Mouse (Mus musculus): ENCODE data around the gene Fanci. TPM values are rescaled to one million over a fixed set of nuclear protein-coding genes. Genes with fewer than 3 reads are reported as not detected.

Gene Fanci
- polyA plus RNA-seq, 1 experiment from 2014 or later, result 11.9 TPM

GRCm38 (mm10) chr7:79447048-79447447, 55.3 kb downstream of the Fanci start:
- Histone ChIP-seq H3K9ac (replicated peaks; ENCODE audit: low read length) (no peak overlapping the region), H3K9me3 (ENCODE audit: low read length) (no peaks in the 10 kb centered on the region), H3K4me2 (replicated peaks; ENCODE audit: low read depth, low read length) (no peak overlapping the region), H3K27ac (ENCODE audit: low read length) (no peak overlapping the region), H3K4me3 (ENCODE audit: low read length) (no peak overlapping the region), H3K4me1 (ENCODE audit: insufficient read depth, low read length) (no peaks in the 10 kb centered on the region), H3K36me3 (ENCODE audit: insufficient read depth, low read length) (peaks cover 48% of the 10 kb centered on the region), H3K27me3 (ENCODE audit: insufficient read depth, low read length) (no peaks in the 10 kb centered on the region)
- ATAC-seq (ENCODE audit: low FRiP score, low TSS enrichment), result no peak
- 95% methylated on average over 2 of the region's 2 CpGs for whole genome bisulfite sequencing

- no peak for ATAC-seq (ENCODE audit: low FRiP score, low TSS enrichment)
- Histone ChIP-seq H3K27ac (ENCODE audit: low read length) (no peak overlapping the region), H3K36me3 (ENCODE audit: insufficient read depth, low read length) (peaks cover 51% of the 10 kb centered on the region), H3K9ac (replicated peaks; ENCODE audit: low read length) (no peak overlapping the region), H3K4me3 (ENCODE audit: low read length) (no peak overlapping the region), H3K4me1 (ENCODE audit: insufficient read depth, low read length) (no peaks in the 10 kb centered on the region), H3K4me2 (replicated peaks; ENCODE audit: low read depth, low read length) (no peak overlapping the region), H3K9me3 (ENCODE audit: low read length) (no peaks in the 10 kb centered on the region), H3K27me3 (ENCODE audit: insufficient read depth, low read length) (no peaks in the 10 kb centered on the region)
- 92% methylated on average over 3 of the region's 3 CpGs for WGBS
These were observed 55.8 kb downstream of the Fanci start for GRCm38 (mm10) chr7:79447486-79447885.

GRCm38 (mm10) chr7:79461721-79462120, 70.0 kb downstream of the Fanci start:
- Histone ChIP-seq H3K36me3 (ENCODE audit: insufficient read depth, low read length) (peaks cover 55% of the 10 kb centered on the region), H3K27me3 (ENCODE audit: insufficient read depth, low read length) (no peaks in the 10 kb centered on the region), H3K4me1 (ENCODE audit: insufficient read depth, low read length) (peaks cover 16% of the 10 kb centered on the region), H3K27ac (ENCODE audit: low read length) (no peak overlapping the region), H3K4me3 (ENCODE audit: low read length) (no peak overlapping the region), H3K9me3 (ENCODE audit: low read length) (no peaks in the 10 kb centered on the region), H3K4me2 (replicated peaks; ENCODE audit: low read depth, low read length) (no peak overlapping the region), H3K9ac (replicated peaks; ENCODE audit: low read length) (no peak overlapping the region)
- ATAC-seq (ENCODE audit: low FRiP score, low TSS enrichment), result no peak
- WGBS, result 85% methylated on average over 10 of the region's 10 CpGs

GRCm38 (mm10) chr7:79463376-79464077, 71.8 kb downstream of the Fanci start:
- no peak overlapping the region for H3K4me2 ChIP-seq (replicated peaks; ENCODE audit: low read depth, low read length)
- no peaks in the 10 kb centered on the region for H3K9me3 ChIP-seq (ENCODE audit: low read length)
- H3K27me3 ChIP-seq (ENCODE audit: insufficient read depth, low read length), result no peaks in the 10 kb centered on the region
- H3K27ac ChIP-seq (ENCODE audit: low read length), result no peak overlapping the region
- H3K4me1 ChIP-seq (ENCODE audit: insufficient read depth, low read length), result peaks cover 26% of the 10 kb centered on the region
- no peak overlapping the region for H3K4me3 ChIP-seq (ENCODE audit: low read length)
- 90% methylated on average over 11 of the region's 11 CpGs for WGBS
- no peak overlapping the region; the same call in 1 of the 2 replicates for H3K9ac ChIP-seq (replicated peaks; ENCODE audit: low read length)
- peaks cover 38% of the 10 kb centered on the region for H3K36me3 ChIP-seq (ENCODE audit: insufficient read depth, low read length)
- no peak for ATAC-seq (ENCODE audit: low FRiP score, low TSS enrichment)

GRCm38 (mm10) chr7:79464776-79465420, 73.2 kb downstream of the Fanci start:
- peaks cover 25% of the 10 kb centered on the region for H3K36me3 ChIP-seq (ENCODE audit: insufficient read depth, low read length)
- H3K9me3 ChIP-seq (ENCODE audit: low read length), result no peaks in the 10 kb centered on the region
- H3K4me2 ChIP-seq (replicated peaks; ENCODE audit: low read depth, low read length), result peak overlapping the region; percentile 80
- 4% methylated on average over 44 of the region's 47 CpGs for WGBS
- no peaks in the 10 kb centered on the region for H3K27me3 ChIP-seq (ENCODE audit: insufficient read depth, low read length)
- peaks cover 26% of the 10 kb centered on the region for H3K4me1 ChIP-seq (ENCODE audit: insufficient read depth, low read length)
- ATAC-seq (ENCODE audit: low FRiP score, low TSS enrichment), result no peak
- no peak overlapping the region for H3K27ac ChIP-seq (ENCODE audit: low read length)
- H3K4me3 ChIP-seq (ENCODE audit: low read length), result peak overlapping the region; percentile 88
- H3K9ac ChIP-seq (replicated peaks; ENCODE audit: low read length), result peak overlapping the region; percentile 94

GRCm38 (mm10) chr7:79465461-79466044, 73.8 kb downstream of the Fanci start:
- Histone ChIP-seq H3K36me3 (ENCODE audit: insufficient read depth, low read length) (peaks cover 19% of the 10 kb centered on the region), H3K27me3 (ENCODE audit: insufficient read depth, low read length) (no peaks in the 10 kb centered on the region), H3K27ac (ENCODE audit: low read length) (peak overlapping the region; percentile 85), H3K9ac (replicated peaks; ENCODE audit: low read length) (peak overlapping the region; percentile 94), H3K4me2 (replicated peaks; ENCODE audit: low read depth, low read length) (peak overlapping the region; percentile 80), H3K4me3 (ENCODE audit: low read length) (peak overlapping the region; percentile 88), H3K9me3 (ENCODE audit: low read length) (no peaks in the 10 kb centered on the region), H3K4me1 (ENCODE audit: insufficient read depth, low read length) (peaks cover 26% of the 10 kb centered on the region)
- under 1% methylated on average over 35 of the region's 47 CpGs for WGBS
- ATAC-seq (ENCODE audit: low FRiP score, low TSS enrichment), result peak; percentile 42

- Histone ChIP-seq H3K27ac (ENCODE audit: low read length) (peak within 1 kb of the TSS; percentile 85), H3K36me3 (ENCODE audit: insufficient read depth, low read length) (peaks cover 12% of the 10 kb centered on the region), H3K4me2 (replicated peaks; ENCODE audit: low read depth, low read length) (peak within 1 kb of the TSS; percentile 80), H3K4me3 (ENCODE audit: low read length) (peak within 1 kb of the TSS; percentile 88), H3K9ac (replicated peaks; ENCODE audit: low read length) (peak within 1 kb of the TSS; percentile 94), H3K9me3 (ENCODE audit: low read length) (no peaks in the 10 kb centered on the region), H3K4me1 (ENCODE audit: insufficient read depth, low read length) (peaks cover 26% of the 10 kb centered on the region), H3K27me3 (ENCODE audit: insufficient read depth, low read length) (no peaks in the 10 kb centered on the region)
- ATAC-seq (ENCODE audit: low FRiP score, low TSS enrichment), result peak; percentile 95
- WGBS, result under 1% methylated on average over 74 of the region's 76 CpGs
These were observed 74.5 kb downstream of the Fanci start, which contains the start of gene Polg for GRCm38 (mm10) chr7:79466053-79466901. Gene Polg, minus strand, starts transcription at chr7:79466362.

- no peak overlapping the region for H3K27ac ChIP-seq (ENCODE audit: low read length)
- H3K9me3 ChIP-seq (ENCODE audit: low read length), result no peaks in the 10 kb centered on the region
- no peaks in the 10 kb centered on the region for H3K27me3 ChIP-seq (ENCODE audit: insufficient read depth, low read length)
- H3K4me3 ChIP-seq (ENCODE audit: low read length), result peak overlapping the region; percentile 34
- no peak for ATAC-seq (ENCODE audit: low FRiP score, low TSS enrichment)
- H3K4me2 ChIP-seq (replicated peaks; ENCODE audit: low read depth, low read length), result peak overlapping the region; percentile 80
- peaks cover 26% of the 10 kb centered on the region for H3K4me1 ChIP-seq (ENCODE audit: insufficient read depth, low read length)
- no peaks in the 10 kb centered on the region for H3K36me3 ChIP-seq (ENCODE audit: insufficient read depth, low read length)
- 6% methylated on average over 5 of the region's 6 CpGs for WGBS
- H3K9ac ChIP-seq (replicated peaks; ENCODE audit: low read length), result no peak overlapping the region
These were observed 76.2 kb downstream of the Fanci start for GRCm38 (mm10) chr7:79467951-79468350.

- Histone ChIP-seq H3K9ac (replicated peaks; ENCODE audit: low read length) (no peak overlapping the region), H3K27ac (ENCODE audit: low read length) (no peak overlapping the region), H3K4me1 (ENCODE audit: insufficient read depth, low read length) (peaks cover 25% of the 10 kb centered on the region), H3K4me2 (replicated peaks; ENCODE audit: low read depth, low read length) (no peak overlapping the region), H3K9me3 (ENCODE audit: low read length) (no peaks in the 10 kb centered on the region), H3K4me3 (ENCODE audit: low read length) (no peak overlapping the region), H3K36me3 (ENCODE audit: insufficient read depth, low read length) (no peaks in the 10 kb centered on the region), H3K27me3 (ENCODE audit: insufficient read depth, low read length) (no peaks in the 10 kb centered on the region)
- WGBS, result 76% methylated on average over 8 of the region's 8 CpGs
- ATAC-seq (ENCODE audit: low FRiP score, low TSS enrichment), result no peak
These were observed 77.3 kb downstream of the Fanci start for GRCm38 (mm10) chr7:79468994-79469393.
